Mouse (Mus musculus) lung, postnatal 25 days (tissue): Measurements from ENCODE around the gene Cant1.

Source experiments
- DNase-seq: peaks from one replicate; pipeline ENCODE4 v3.0.0; 2022; ENCODE audit warnings: low spot score

Gene Cant1

DNA sequence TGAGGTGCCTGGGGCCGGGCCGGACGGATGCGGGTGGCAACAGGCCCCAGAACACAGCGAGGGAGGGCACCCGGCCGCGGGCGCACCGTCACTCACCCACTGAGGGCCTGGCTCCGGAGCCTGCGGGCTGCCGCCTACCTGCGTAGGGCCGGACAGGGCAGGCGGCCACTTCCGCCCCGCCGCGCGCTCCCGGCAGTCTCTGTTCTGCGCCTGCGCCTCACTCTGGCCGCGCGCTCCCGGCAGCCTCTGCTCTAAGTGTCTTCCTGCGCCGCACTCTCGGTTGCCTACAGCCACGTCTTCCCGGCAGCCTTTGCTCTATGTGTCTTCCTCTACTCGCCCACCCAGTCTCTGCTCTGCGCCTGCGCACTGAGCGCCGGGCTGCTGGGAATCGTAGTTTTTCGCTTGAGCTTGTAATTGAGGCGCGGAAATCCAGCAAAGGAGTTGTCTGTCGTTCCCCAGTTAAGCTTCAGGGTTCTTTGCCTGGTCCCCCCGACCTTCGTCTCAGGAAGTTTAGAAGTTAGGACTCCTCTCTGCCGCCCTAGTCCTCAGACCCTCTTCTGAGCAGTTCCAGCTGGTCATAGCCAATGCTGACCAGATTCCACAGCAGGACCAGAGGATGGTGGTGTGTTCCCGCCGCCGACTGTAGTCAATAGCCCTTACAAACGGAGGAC lies at the start of gene Cant1:
Gene Cant1 (minus strand): TSS at position 253 of the 671 bp plus-strand sequence.
- DNase-seq = peak; percentile 99

DNA sequence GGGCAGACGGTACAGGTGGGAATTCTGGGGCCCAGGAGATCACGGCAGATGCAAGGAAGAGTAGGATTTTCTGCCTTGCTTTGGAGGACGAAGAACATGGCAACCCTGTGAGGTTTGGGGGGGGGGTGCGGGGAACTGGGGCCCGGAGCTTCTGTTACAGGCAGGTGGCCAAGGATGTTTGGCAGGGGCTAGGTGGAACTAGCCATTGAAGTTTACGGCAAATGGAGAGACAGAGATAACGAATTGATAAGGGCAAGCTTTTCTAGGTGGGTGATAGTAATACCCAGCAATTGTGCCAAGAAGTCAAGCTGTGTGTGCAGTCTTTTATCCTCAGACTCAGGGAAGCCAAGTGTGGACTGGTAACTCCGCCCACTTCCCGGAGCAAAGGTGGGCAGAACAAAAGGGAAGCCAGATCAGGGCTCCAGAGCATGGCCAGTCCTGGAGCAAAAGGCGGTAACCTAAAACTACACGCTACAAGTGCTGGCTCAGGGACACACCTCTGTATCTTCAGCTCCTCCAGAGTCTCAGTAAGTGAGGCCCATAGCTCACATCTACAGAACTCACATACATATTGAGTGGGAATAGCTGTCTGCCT lies 48.7 kb upstream of the Cant1 start:
- DNase-seq = no peak

DNA sequence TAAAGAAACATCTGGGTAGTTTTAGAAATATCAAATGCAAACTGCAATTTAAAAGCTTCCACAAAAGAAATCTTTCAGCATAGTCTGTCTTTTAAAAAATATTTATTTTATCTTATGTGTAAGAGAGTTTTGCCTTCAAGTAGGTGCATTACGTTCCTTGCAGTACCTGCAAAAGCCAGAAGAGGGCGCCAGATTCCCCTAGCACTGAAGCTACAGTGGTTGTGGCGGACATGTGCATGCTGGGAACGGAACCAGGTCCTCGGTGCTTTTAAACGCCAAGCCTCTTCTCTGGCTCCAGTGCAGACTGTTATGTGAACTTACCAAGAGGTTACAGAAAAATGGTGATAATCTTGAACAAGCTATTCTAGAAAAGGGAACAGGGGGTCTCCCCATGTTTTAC lies 41.4 kb upstream of the Cant1 start:
- no peak for DNase-seq

DNA sequence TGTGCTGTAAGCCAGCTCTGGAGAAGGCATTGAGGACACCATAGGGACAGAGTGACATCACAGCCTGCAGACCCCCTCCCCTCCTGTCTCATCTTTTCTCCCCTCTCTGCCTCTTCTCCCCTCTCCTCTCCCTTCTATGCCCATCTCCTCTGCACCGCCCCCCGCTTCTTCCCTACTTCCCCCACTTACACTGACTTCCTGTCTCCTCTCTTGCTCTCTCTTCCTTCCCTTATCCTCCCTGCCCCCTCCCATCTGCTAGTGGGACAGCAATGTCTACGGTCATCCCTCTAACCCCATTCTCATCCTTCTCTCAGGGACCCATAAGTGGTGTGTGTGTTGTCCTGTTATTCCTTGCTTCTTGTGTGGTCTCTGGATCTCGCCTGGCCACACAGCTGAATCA lies 40.6 kb upstream of the Cant1 start:
- no peak for DNase-seq

DNA sequence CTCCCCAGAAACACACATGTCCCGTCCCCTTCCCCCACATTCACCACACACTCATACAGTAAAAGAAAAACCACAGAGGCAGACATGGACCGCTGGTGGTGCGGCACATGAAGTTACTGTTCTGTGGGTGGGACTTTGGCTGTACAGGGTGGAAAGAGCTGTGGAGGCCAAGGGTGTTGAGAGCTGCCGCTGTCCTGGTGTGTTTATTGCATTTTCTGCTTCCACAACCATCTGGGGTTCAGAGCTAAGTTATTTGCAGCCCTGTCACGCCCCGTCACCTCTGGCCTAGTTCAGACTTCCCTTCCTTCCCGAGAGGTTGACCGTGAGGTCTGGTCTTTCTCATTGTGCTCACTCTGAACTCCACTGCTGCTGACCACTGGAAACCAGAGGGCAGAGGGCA lies 40.2 kb upstream of the Cant1 start:
- DNase-seq = peak; percentile 54

DNA sequence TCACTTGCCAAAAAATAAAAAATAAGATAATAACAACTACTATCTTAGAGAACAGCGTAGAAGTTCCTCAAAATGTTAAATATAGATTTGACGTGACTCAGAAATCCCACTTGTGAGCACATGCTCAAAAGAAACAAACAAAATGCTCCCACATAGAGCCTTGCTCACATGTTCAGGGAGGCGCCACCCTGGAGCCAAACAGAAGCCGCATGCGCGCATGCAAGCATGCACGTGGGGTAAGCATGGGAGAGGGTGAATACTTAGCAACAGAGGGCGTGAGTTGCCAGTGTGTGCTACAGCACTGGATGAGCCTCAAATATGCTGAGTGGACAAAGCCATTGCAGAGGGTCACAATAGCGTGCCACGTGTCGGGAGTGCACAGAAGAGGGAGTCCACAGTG lies 38.1 kb upstream of the Cant1 start:
- peak; percentile 47 for DNase-seq

DNA sequence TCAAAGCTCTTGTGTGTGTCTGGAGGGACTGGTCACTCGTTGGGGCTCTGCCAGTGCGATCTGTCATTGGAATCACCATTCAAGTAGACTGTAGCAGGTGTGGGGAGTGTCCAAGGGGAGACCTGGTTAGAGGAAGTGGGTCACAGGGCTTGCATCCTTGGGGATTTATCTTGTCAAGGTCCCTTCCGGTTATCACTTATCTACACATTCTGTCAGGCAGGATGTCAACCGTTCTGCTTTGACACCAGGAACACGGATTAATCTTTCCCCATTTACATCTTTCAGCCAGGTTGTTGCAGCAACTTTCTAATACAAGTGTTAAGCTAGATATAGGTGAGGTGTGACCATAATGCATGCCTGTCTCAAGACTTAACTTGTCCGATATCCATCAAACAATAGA lies 36.9 kb upstream of the Cant1 start:
- no peak for DNase-seq

DNA sequence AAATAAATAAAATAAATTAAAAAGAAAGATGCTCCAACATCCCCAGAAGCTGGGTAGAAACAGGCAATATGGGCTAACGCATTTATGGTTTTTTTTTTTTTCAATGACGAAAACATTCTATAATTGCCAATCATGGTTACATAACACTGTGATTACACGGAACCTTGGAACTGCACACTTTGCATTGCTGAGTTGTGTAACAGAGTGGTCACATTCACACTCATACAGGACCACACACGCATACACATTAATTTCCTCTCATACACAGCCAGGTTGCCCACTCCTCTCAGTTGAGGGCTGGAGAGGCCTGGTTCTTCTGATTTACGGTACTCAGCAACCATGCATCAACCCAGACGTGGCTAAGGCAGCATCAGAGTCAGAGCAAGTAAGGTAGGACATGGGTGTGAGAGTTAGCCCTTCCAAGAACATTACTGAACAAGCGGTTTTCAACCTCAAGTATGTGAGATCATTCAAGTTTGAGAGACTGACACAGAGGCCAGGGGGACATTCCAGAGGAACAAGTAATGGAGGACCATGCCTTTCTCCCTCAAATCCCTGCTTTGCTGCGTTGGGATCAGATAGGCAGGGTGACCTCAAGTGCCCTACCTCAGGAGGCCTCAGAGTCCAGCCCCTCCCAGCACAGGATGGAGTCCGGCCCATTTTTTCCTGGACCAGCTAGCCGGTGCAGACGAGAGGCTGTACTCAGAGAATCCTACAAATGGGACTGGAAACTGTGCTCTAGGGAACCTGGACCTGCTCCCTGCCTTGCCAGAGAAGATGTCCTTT lies 35.2 kb upstream of the Cant1 start:
- DNase-seq = no peak

DNA sequence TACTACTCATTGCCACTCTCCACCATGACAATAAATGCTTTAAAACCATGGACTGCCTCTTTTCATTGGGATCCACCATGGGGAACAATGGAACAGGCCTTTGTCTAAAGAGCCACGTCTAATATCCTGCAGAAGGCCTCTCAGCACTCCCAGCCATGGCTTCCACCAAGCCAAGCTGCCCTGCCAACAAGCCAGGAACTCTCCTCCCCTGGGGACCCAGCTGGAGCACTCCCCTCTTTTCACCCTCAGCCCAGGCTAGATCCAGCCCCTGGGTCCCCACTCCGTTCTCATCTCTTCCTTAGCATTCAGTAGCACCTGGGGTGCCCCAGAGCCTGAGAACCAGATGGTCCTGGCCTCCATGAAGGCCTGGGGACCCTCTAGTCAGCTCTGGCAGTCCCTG lies 34.1 kb upstream of the Cant1 start:
- DNase-seq = no peak

DNA sequence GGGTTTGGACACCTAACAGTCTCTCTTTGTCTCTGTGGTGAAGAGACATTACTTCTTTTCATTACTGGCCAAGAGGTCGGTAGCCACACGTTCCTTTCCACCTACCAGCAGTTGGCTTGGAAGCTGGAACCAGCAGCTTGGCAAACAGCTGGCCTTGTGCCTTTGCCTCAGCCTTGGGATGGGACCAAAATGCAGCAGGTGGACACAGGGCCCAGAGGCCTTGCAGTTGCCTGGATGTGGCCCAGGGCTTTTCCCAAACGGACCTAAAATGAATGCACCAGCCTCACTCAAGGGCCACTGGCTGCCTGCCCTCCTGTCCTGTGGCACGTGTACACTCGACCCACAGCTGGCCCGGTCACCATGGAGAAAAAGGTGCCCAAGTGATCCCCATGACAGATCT lies 32.3 kb upstream of the Cant1 start:
- DNase-seq = no peak

DNA sequence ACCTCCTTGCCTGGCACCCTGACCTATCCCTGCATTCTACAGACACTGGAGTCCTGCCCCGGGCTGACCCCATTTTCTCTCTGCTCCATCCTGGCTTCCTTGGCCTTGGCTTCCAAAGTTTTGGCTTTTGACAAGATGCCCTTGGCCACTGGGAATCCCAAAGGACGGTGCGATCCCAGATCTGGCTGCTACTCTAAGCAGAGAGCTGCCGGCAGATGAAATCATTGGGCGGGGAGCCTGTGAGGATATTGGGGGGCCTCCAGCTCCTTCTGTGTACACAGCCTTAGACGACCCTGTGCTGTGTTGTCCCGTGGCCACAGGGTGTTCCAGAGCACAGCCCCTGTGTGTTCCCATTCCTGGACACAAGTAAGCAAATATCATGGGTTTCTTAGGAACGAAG lies 29.5 kb upstream of the Cant1 start:
- no peak for DNase-seq

DNA sequence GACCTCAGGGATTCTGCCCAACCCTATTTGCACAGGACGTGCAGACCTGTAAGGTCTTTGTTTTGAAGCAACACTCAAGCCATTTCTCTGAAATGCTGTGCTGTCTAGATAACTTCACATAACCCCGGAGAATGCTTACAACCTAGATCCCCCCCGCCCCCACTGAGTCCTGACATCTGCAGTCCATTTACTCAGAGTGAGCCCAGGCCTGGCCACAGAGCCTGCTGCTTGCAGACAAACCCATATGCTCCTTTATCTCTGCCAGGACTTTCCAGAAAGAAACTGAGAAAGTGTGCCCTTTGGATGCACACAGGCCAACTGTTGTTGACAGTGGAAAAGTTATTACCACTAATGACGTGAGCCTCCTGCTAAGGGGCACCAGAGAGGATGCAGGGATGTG lies 28.5 kb upstream of the Cant1 start:
- DNase-seq = no peak

DNA sequence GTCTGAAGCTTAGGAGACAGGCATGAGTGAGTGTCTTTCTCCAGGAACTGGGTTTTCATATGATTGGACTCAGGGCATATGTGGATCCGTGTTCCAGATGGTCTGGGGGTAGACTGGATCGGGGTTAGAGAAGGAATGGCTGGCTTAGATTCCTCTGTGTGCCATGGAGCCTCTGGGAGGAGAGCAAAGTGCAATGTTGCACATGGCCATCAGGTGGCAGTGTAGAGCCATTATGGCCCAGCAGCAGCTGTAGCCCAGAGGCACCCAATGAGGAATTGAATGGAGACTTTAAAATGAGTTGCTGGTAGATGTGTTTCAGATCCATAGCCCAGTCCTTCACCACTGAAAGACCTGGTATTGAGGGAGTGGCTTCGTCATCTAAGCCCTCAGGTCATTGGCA lies 27.0 kb upstream of the Cant1 start:
- DNase-seq = peak; percentile 55

DNA sequence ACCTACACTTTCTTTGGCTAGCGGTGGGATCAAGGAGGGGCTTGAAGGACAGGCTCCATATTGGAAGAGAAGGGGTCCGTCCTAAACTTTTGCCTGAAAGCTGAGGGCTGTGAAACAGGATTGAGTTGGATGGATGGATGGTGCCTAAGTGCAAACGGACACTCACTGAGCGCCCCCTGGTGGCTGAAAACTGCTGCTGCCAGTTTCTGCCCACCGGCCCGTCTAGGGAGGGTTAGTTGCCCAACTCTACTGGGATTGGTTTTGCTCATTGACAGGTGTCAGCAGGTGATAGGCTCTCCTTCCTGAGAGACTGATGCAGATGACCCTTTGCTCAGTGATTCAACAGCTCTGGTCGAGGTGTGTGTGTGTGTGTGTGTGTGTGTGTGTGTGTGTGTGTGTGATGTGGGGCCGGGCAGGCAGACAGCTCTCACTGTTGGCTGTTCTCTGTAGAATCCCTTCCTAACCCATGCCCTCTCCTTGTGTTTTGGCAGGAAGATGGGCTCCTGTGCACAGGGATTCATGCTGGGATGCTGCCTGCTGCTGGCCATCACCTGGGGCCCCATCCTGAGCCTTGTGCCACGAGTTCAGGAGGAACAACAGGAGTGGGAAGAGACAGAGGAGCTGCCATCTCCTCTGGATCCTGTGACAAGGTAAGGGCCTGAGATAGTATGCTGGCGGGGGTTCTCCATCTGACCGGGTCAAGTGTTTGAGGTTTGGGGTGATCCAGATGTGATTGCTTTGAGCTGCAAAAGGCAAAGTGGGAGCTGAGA lies 24.5 kb upstream of the Cant1 start:
- peak; percentile 64 for DNase-seq

DNA sequence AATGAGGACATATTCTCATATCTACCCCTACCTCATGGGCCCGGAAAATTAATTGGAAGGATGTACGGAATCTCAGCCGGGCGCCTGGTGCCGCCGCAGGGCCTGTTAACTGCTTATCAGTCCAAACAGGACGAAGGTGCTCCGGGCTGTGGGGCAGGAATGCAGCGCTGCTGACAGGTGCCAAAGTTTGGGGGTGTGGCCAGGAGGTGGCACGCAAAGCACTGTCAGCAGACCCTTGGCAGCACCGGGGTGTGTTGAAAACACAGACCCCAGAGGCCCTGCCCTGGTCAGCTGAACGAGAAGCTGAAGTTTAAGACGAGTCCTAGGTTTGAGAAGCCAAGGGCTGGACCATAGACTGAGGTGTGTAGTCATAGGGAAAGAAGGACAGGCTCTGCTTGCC lies 23.8 kb upstream of the Cant1 start:
- no peak for DNase-seq

DNA sequence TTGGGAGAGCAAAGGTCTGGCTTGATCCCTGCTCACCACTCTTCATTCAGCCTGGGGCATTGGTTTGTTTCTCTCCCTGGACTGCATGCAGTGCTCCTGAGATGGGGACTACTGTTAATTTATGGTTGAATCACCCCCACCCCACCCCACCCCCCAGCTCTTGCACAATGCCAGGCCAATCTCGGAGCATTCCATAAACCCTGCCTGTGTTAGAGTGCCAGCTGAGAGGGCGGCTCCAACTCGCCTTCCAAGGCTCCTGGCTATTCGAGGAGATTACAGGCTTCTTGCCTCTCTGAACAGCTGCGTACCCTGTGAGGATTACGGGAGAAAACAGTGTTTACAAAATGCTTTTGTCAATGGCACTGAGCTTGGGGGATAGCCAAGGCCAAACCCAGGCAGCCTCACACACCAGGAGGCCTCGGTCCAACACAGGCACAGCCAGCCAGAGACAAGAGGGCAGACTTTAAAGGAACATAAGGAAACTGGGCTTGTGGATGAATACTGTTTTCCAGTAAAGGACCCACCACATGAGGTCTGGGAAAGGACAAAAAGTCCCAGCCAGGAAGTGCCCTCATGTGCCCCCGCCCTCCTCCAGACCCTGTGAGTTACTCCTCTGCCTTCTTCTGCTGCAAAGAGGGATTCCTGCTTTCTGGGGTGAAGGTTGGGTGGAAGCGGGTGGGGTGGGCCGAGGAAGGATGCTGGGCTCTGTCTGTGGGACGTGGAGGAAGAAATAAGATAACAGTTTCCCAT lies 20.0 kb upstream of the Cant1 start:
- peak; percentile 51 for DNase-seq

DNA sequence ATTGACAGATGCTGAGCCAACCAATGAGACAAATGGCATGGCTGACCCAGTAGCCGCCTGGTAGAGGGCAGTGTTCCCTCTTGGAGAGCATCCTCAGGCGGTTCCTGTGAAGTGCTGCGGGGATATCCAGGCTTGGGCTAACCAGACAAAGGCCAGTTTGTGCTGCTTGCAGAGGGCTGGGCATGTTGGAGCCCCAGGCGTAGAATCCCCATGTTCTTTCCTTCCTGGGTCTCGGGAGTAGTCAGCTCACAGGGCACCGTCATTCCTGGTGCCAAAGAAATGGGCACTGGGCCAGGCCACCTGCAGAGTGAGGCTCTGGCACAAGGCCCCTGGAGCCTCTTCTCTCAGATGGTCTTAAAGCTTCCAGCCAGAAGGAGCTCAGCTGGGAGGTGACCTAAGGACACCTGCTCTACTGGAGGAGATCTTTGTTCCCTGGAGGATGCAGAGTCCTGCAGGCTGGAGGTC lies 17.6 kb upstream of the Cant1 start:
- no peak for DNase-seq

DNA sequence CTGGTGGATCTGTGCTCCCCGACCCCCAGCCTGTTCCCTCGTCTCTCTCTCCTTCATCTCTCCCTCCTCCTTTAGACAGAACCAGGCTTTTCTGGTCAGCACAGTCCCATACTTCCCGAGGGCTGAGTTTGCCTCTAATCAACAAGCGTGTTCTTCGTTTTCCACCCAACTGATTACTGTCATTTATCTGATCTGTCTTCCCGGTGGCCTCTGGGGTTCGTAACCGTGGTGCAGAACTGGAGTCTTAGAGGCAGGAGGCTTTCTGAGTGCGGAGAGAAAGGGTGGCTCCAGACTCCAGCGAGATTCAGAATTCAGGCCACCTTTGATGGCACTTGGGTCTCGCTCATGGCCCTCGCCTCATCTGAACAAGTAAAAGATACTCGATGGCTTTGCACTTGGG lies 15.2 kb upstream of the Cant1 start:
- no peak for DNase-seq

DNA sequence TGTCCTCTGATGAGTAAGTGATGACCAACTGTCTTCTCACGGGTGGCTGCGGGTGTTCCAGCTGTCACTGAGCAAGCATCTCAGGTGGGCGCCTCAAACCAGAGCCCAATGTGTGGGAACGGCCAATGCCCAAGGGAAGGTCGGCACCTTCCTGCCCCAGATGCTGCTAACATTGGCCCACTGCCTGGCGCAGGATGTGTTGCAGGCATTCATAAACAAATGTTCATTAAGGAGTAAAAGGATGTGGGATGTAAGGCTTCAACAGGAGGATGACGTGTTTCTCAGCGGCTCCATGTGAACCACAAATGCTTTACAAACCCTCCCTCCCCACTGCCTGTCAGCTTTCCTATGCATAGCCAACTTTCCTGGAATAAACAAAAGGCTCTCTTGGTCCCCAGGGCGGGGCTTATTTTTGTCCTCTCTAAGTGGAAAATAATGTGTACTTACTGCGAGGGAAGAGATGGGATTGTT lies 14.5 kb upstream of the Cant1 start:
- no peak for DNase-seq

DNA sequence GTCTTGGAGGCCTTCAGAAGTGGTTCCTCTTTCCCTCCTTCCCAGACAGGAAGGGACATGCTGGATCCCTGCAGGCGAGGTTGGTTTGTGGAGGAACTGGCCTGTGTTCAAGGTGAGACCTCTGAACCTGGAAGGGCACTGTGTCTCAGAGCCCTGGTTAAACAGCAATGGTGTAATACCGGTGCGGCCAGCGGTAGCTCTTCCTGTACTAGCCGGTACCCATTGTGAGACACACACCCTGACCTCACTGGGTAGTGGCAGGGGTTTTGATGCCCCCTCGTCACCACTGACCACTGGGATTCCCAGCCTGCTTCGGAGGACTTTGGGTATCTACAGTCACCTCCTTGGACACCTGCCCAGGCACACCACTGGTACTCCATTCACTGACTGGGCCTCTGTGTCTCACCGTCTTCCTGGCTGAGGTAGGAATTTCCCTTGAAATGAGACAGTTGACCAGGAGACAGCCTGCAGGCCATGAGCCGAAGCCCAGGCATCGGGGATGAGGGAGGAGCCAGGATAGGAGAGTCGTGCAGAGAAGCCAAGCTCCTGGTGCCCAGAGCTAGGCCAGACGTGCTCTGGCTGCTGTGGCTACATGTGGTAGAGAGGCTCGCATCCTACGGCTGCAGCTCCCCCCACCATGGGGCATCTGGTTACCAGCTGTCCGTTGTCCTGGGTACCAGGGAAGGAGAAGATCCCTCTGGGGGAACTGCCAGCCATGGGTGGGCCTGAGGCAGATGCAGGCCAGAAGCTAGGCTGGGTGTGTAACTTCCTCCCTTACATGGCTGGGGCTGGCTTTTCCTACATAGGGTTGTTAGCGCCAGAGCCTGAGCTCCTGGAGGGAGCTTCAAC lies 12.4 kb upstream of the Cant1 start:
- no peak for DNase-seq
